Mouse (Mus musculus) skeletal muscle tissue, postnatal 0 days (tissue): ENCODE measurements around the gene Coro1b. TPM values are rescaled to one million over a fixed set of nuclear protein-coding genes. Genes with fewer than 3 reads are reported as not detected.

Source experiments
- polyA plus RNA-seq: library from polyadenylated mRNA; unstranded; fragments of >200 nt; fragmentation: Nextera tagmentation; extraction: Ambion mirVana; gene quantifications from 2 replicates; pipeline ENCODE4 v1.2.1, GENCODE M21; 2015

The Coro1b gene
- polyA plus RNA-seq, result 67.6 and 99.9 TPM in 2 replicates

GRCm38 (mm10) chr19:4148491-4148806 lies at the start of gene Coro1b:
TSS of gene Coro1b (plus strand) at chr19:4148619.

GRCm38 (mm10) chr19:4099837-4100717 lies 48.3 kb upstream of the Coro1b start, which contains the start of gene Pitpnm1:
TSS of gene Pitpnm1 (plus strand) at chr19:4099998.

GRCm38 (mm10) chr19:4125741-4126696 lies 22.4 kb upstream of the Coro1b start, which contains the start of gene Aip:
TSS of gene Aip (minus strand) at chr19:4125858.

GRCm38 (mm10) chr19:4139446-4139845 lies 9.0 kb upstream of the Coro1b start, which contains the start of gene Gpr152:
TSS of gene Gpr152 (plus strand) at chr19:4139787.

GRCm38 (mm10) chr19:4143759-4144268 lies 4.6 kb upstream of the Coro1b start, which contains the start of gene Cabp4:
TSS of gene Cabp4 (minus strand) at chr19:4144033.

GRCm38 (mm10) chr19:4153232-4153654 lies 4.8 kb downstream of the Coro1b start, which contains the start of gene Ptprcap:
TSS of gene Ptprcap (plus strand) at chr19:4153604.

GRCm38 (mm10) chr19:4162646-4163542 lies 14.5 kb downstream of the Coro1b start, which contains the start of gene Rps6kb2:
TSS of gene Rps6kb2 (minus strand) at chr19:4163354.

GRCm38 (mm10) chr19:4175368-4175947 lies 27.0 kb downstream of the Coro1b start, which contains the start of gene Carns1:
TSS of gene Carns1 (minus strand) at chr19:4175479.

GRCm38 (mm10) chr19:4190831-4191334 lies 42.5 kb downstream of the Coro1b start, which contains the start of gene Tbc1d10c:
TSS of gene Tbc1d10c (minus strand) at chr19:4191284.

GRCm38 (mm10) chr19:4191528-4192250 lies 43.3 kb downstream of the Coro1b start, which contains the start of gene Ppp1ca:
TSS of gene Ppp1ca (plus strand) at chr19:4192065.

GRCm38 (mm10) chr19:4201291-4201909 lies 53.0 kb downstream of the Coro1b start, which contains the start of gene Rad9a:
TSS of gene Rad9a (minus strand) at chr19:4201662.

Other genes starting within 250 kb of the Coro1b start
- gene Tcirg1, start 241.5 kb upstream of the Coro1b start, polyA plus RNA-seq, result 16.4 and 18.2 TPM in 2 replicates
- 372 and 439 TPM in 2 replicates for gene Ndufs8, start 235.8 kb upstream of the Coro1b start, polyA plus RNA-seq
- gene Aldh3b1, start 218.8 kb upstream of the Coro1b start, polyA plus RNA-seq, result 7.5 and 8.1 TPM in 2 replicates
- gene Unc93b1, start 213.4 kb upstream of the Coro1b start, polyA plus RNA-seq, result 20.6 and 25.5 TPM in 2 replicates
- gene Aldh3b3, start 190.0 kb upstream of the Coro1b start, polyA plus RNA-seq, result 0.35 TPM in 1 of 2 replicates, not detected in the other
- gene Aldh3b2, start 176.3 kb upstream of the Coro1b start, polyA plus RNA-seq, result 1.0 and 9.9 TPM in 2 replicates
- 10.8 and 13.3 TPM in 2 replicates for gene Acy3, start 162.0 kb upstream of the Coro1b start, polyA plus RNA-seq
- not detected in 2 replicates for gene Tbx10, start 155.9 kb upstream of the Coro1b start, polyA plus RNA-seq
- 39.5 and 49.5 TPM in 2 replicates for gene Nudt8, start 148.0 kb upstream of the Coro1b start, polyA plus RNA-seq
- 0.94 and 1.1 TPM in 2 replicates for gene Gm49405, start 148.0 kb upstream of the Coro1b start, polyA plus RNA-seq
- 1.6 and 2.5 TPM in 2 replicates for gene Doc2g, start 145.3 kb upstream of the Coro1b start, polyA plus RNA-seq
- 413 and 450 TPM in 2 replicates for gene Ndufv1, start 135.8 kb upstream of the Coro1b start, polyA plus RNA-seq
- gene Gstp1, start 110.6 kb upstream of the Coro1b start, polyA plus RNA-seq, result 271 and 284 TPM in 2 replicates
- 11.0 and 11.1 TPM in 2 replicates for gene Gstp2, start 102.6 kb upstream of the Coro1b start, polyA plus RNA-seq
- gene Gstp3, start 89.0 kb upstream of the Coro1b start, polyA plus RNA-seq, result 0.21 TPM in 1 of 2 replicates, not detected in the other
- gene Cabp2, start 67.0 kb upstream of the Coro1b start, polyA plus RNA-seq, result 1.3 and 1.5 TPM in 2 replicates
- 38.7 and 45.9 TPM in 2 replicates for gene Cdk2ap2, start 51.4 kb upstream of the Coro1b start, polyA plus RNA-seq
- gene Pitpnm1, start 48.6 kb upstream of the Coro1b start, polyA plus RNA-seq, result 3.8 and 5.2 TPM in 2 replicates
- gene Aip, start 22.8 kb upstream of the Coro1b start, polyA plus RNA-seq, result 56.7 and 57.8 TPM in 2 replicates
- not detected in 2 replicates for gene Gpr152, start 8.8 kb upstream of the Coro1b start, polyA plus RNA-seq
- 0.14 and 1.5 TPM in 2 replicates for gene Cabp4, start 4.6 kb upstream of the Coro1b start, polyA plus RNA-seq
- gene Ptprcap, start 5.0 kb downstream of the Coro1b start, polyA plus RNA-seq, result 2.1 and 2.3 TPM in 2 replicates
- 42.6 and 42.9 TPM in 2 replicates for gene Rps6kb2, start 14.7 kb downstream of the Coro1b start, polyA plus RNA-seq
- 16.9 and 20.7 TPM in 2 replicates for gene Carns1, start 26.9 kb downstream of the Coro1b start, polyA plus RNA-seq
- 5.1 and 6.7 TPM in 2 replicates for gene Tbc1d10c, start 42.7 kb downstream of the Coro1b start, polyA plus RNA-seq
- gene Ppp1ca, start 43.4 kb downstream of the Coro1b start, polyA plus RNA-seq, result 660 and 721 TPM in 2 replicates
- 10.2 and 10.8 TPM in 2 replicates for gene Rad9a, start 53.0 kb downstream of the Coro1b start, polyA plus RNA-seq
- gene Clcf1, start 65.6 kb downstream of the Coro1b start, polyA plus RNA-seq, result 0.51 and 0.85 TPM in 2 replicates
- gene AC109138.7, start 65.7 kb downstream of the Coro1b start, polyA plus RNA-seq, result not detected in 2 replicates
- gene Pold4, start 83.3 kb downstream of the Coro1b start, polyA plus RNA-seq, result 35.0 and 37.0 TPM in 2 replicates
- gene Ssh3, start 120.6 kb downstream of the Coro1b start, polyA plus RNA-seq, result 1.6 and 3.1 TPM in 2 replicates
- gene Ankrd13d, start 134.5 kb downstream of the Coro1b start, polyA plus RNA-seq, result 0.84 and 0.95 TPM in 2 replicates
- 6.6 and 7.6 TPM in 2 replicates for gene Grk2, start 157.6 kb downstream of the Coro1b start, polyA plus RNA-seq
- gene Kdm2a, start 249.7 kb downstream of the Coro1b start, polyA plus RNA-seq, result 16.5 and 17.4 TPM in 2 replicates